Mouse (Mus musculus) stomach, embryonic 14.5 days (tissue): ENCODE results near the gene Twsg1. TPM values are rescaled to one million over a fixed set of nuclear protein-coding genes. Genes with fewer than 3 reads are reported as not detected.
A peak's percentile ranks its signal among the peaks of the same experiment; 100 is the strongest.

Experiments
- ATAC-seq: fragments of 200-750 bp; cut with Nextera tagmentation; 2 replicates; pipeline ENCODE4 v1.8.0; 2017; ENCODE audit warnings: low read depth, moderate TSS enrichment; ENCODE audit not compliant: insufficient number of reproducible peaks, insufficient read depth, low FRiP score
- H3K27ac ChIP-seq: fragments of 300-500 bp; sonication (generic); 2 replicates; pipeline ENCODE4 v1.5.1; 2014; ENCODE audit warnings: mild to moderate bottlenecking, low read length, moderate library complexity, mixed read lengths
- H3K27me3 ChIP-seq: fragments of 300-500 bp; sonication (generic); 2 replicates; pipeline ENCODE4 v1.6.1; 2014; ENCODE audit warnings: low read length, control low read depth, mixed read lengths; ENCODE audit not compliant: control insufficient read depth, insufficient read depth
- H3K36me3 ChIP-seq: fragments of 300-500 bp; sonication (generic); 2 replicates; pipeline ENCODE4 v1.6.1; 2014; ENCODE audit warnings: mild to moderate bottlenecking, control low read depth, low read length, moderate library complexity, mixed read lengths; ENCODE audit not compliant: control insufficient read depth, insufficient read depth
- H3K4me1 ChIP-seq: fragments of 300-500 bp; sonication (generic); 2 replicates; pipeline ENCODE4 v1.6.1; 2014; ENCODE audit warnings: low read length, control low read depth, mixed read lengths; ENCODE audit not compliant: control insufficient read depth, insufficient read depth
- H3K4me2 ChIP-seq: fragments of 300-500 bp; sonication (generic); replicated peaks from 2 replicates; pipeline ENCODE4 v1.6.1; 2014; ENCODE audit warnings: low read depth, low read length, control low read depth
- H3K4me3 ChIP-seq: fragments of 300-500 bp; sonication (generic); 2 replicates; pipeline ENCODE4 v1.5.1; 2014; ENCODE audit warnings: low read depth, low read length, control low read depth
- H3K9ac ChIP-seq: fragments of 300-500 bp; sonication (generic); replicated peaks from 2 replicates; pipeline ENCODE4 v1.6.1; 2014; ENCODE audit warnings: low read depth, mild to moderate bottlenecking, control low read depth, low read length, moderate library complexity, mixed read lengths
- H3K9me3 ChIP-seq: fragments of 300-500 bp; sonication (generic); 2 replicates; pipeline ENCODE4 v1.6.1; 2016; ENCODE audit warnings: low read depth, low read length, control low read depth; ENCODE audit not compliant: control insufficient read depth
- WGBS: fragments of 180-500 bp; shearing (Covaris S2); extraction: QIAGEN DNeasy Blood & Tissue Kit; methylation state at CpG from one replicate; pipeline ENCODE4 v1.1.7; 2014; 5-methylcytosine and 5-hydroxymethylcytosine counted together
- polyA plus RNA-seq: library from polyadenylated mRNA; unstranded; fragments of >200 nt; fragmentation: Nextera tagmentation; extraction: Ambion mirVana; gene quantifications from 2 replicates; pipeline ENCODE4 v1.2.1, GENCODE M21; 2014

The Twsg1 gene
- polyA plus RNA-seq, 1 experiment from 2014 or later = 159 TPM

GRCm38 (mm10) chr17:65912202-65912601 lies 38.8 kb downstream of the Twsg1 start:
- H3K9ac ChIP-seq = no peak overlapping the region
- H3K9me3 ChIP-seq = no peaks in the 10 kb centered on the region
- no peaks in the 10 kb centered on the region for H3K36me3 ChIP-seq
- 0 out of 2 replicates have a peak, but pooled peaks cover 1% of the 10 kb centered on the region for H3K4me1 ChIP-seq
- WGBS = 97% methylated on average over 2 of the region's 2 CpGs
- no peak overlapping the region for H3K27ac ChIP-seq
- no peak overlapping the region for H3K4me3 ChIP-seq
- no peaks in the 10 kb centered on the region for H3K27me3 ChIP-seq
- no peak for ATAC-seq
- no peak overlapping the region for H3K4me2 ChIP-seq

- no peak overlapping the region for H3K9ac ChIP-seq
- H3K4me1 ChIP-seq = peaks cover 8% of the 10 kb centered on the region; the same call in 1 of the 2 replicates
- H3K9me3 ChIP-seq = no peaks in the 10 kb centered on the region
- no peak for ATAC-seq
- H3K4me2 ChIP-seq = no peak overlapping the region
- no peaks in the 10 kb centered on the region for H3K27me3 ChIP-seq
- no peak overlapping the region for H3K27ac ChIP-seq
- WGBS = 70% methylated on average over 15 of the region's 15 CpGs
- no peak overlapping the region for H3K4me3 ChIP-seq
- no peaks in the 10 kb centered on the region for H3K36me3 ChIP-seq
These were observed 39.5 kb downstream of the Twsg1 start for GRCm38 (mm10) chr17:65911285-65912069.

- Histone ChIP-seq H3K4me2 (no peak overlapping the region), H3K4me1 (peaks cover 13% of the 10 kb centered on the region; the same call in 1 of the 2 replicates), H3K27ac (no peak overlapping the region), H3K9me3 (peaks cover 3% of the 10 kb centered on the region; the same call in 1 of the 2 replicates), H3K9ac (no peak overlapping the region), H3K36me3 (no peaks in the 10 kb centered on the region), H3K4me3 (no peak overlapping the region), H3K27me3 (no peaks in the 10 kb centered on the region)
- no peak for ATAC-seq
These were observed 42.8 kb downstream of the Twsg1 start for GRCm38 (mm10) chr17:65908270-65908669.

- H3K27me3 ChIP-seq = no peaks in the 10 kb centered on the region
- peak; percentile 69; the same call in 1 of the 2 replicates for ATAC-seq
- peaks cover 3% of the 10 kb centered on the region; the same call in 1 of the 2 replicates for H3K9me3 ChIP-seq
- H3K4me3 ChIP-seq = no peak overlapping the region
- H3K27ac ChIP-seq = peak overlapping the region; percentile 55; the same call in 1 of the 2 replicates
- WGBS = 48% methylated on average over 11 of the region's 11 CpGs
- no peak overlapping the region for H3K9ac ChIP-seq
- H3K4me2 ChIP-seq = no peak overlapping the region
- no peaks in the 10 kb centered on the region for H3K36me3 ChIP-seq
- H3K4me1 ChIP-seq = peaks cover 13% of the 10 kb centered on the region; the same call in 1 of the 2 replicates
These were observed 44.1 kb downstream of the Twsg1 start for GRCm38 (mm10) chr17:65906895-65907401.

GRCm38 (mm10) chr17:65906313-65906894 lies 44.6 kb downstream of the Twsg1 start:
- WGBS = 32% methylated on average over 12 of the region's 12 CpGs
- peak; percentile 42; the same call in 1 of the 2 replicates for ATAC-seq
- H3K4me1 ChIP-seq = peaks cover 13% of the 10 kb centered on the region; the same call in 1 of the 2 replicates
- H3K9ac ChIP-seq = no peak overlapping the region
- peak overlapping the region; percentile 55; the same call in 1 of the 2 replicates for H3K27ac ChIP-seq
- H3K27me3 ChIP-seq = no peaks in the 10 kb centered on the region
- H3K4me3 ChIP-seq = no peak overlapping the region
- H3K9me3 ChIP-seq = peaks cover 3% of the 10 kb centered on the region; the same call in 1 of the 2 replicates
- no peaks in the 10 kb centered on the region for H3K36me3 ChIP-seq
- 0 out of 2 replicates have a peak overlapping the region, but pooled peaks have one; percentile 10 for H3K4me2 ChIP-seq

- Histone ChIP-seq H3K27ac (no peak overlapping the region), H3K9ac (no peak overlapping the region), H3K4me3 (no peak overlapping the region), H3K4me1 (peaks cover 13% of the 10 kb centered on the region; the same call in 1 of the 2 replicates), H3K4me2 (no peak overlapping the region), H3K36me3 (no peaks in the 10 kb centered on the region), H3K9me3 (peaks cover 3% of the 10 kb centered on the region; the same call in 1 of the 2 replicates), H3K27me3 (no peaks in the 10 kb centered on the region)
- WGBS = 84% methylated on average over 14 of the region's 14 CpGs
- ATAC-seq = no peak
These were observed 45.8 kb downstream of the Twsg1 start for GRCm38 (mm10) chr17:65905241-65905640.

- peaks cover 13% of the 10 kb centered on the region; the same call in 1 of the 2 replicates for H3K4me1 ChIP-seq
- H3K4me3 ChIP-seq = no peak overlapping the region
- H3K36me3 ChIP-seq = no peaks in the 10 kb centered on the region
- no peak overlapping the region for H3K4me2 ChIP-seq
- no peak overlapping the region for H3K9ac ChIP-seq
- no peaks in the 10 kb centered on the region for H3K27me3 ChIP-seq
- H3K27ac ChIP-seq = no peak overlapping the region
- 94% methylated on average over 8 of the region's 8 CpGs for WGBS
- ATAC-seq = no peak
- H3K9me3 ChIP-seq = peaks cover 3% of the 10 kb centered on the region; the same call in 1 of the 2 replicates
These were observed 47.2 kb downstream of the Twsg1 start for GRCm38 (mm10) chr17:65903826-65904225.

- no peaks in the 10 kb centered on the region for H3K36me3 ChIP-seq
- H3K9me3 ChIP-seq = peaks cover 3% of the 10 kb centered on the region; the same call in 1 of the 2 replicates
- peaks cover 13% of the 10 kb centered on the region; the same call in 1 of the 2 replicates for H3K4me1 ChIP-seq
- ATAC-seq = no peak
- no peak overlapping the region for H3K4me3 ChIP-seq
- H3K27ac ChIP-seq = no peak overlapping the region
- H3K4me2 ChIP-seq = no peak overlapping the region
- no peaks in the 10 kb centered on the region for H3K27me3 ChIP-seq
- H3K9ac ChIP-seq = no peak overlapping the region
- WGBS = 94% methylated on average over 1 of the region's 1 CpGs
These were observed 48.0 kb downstream of the Twsg1 start for GRCm38 (mm10) chr17:65903011-65903410.
